Mouse (Mus musculus) kidney, postnatal 10 days (tissue): ENCODE measurements at regions not wholly inside any gene's neighbourhood (a gene's known extent, or its start where the extent isn't known, plus 50 kb on each side); places are given as distances from the start of the nearest gene placed in this dataset.
"Not testable (repeated sequence)": the region's sequence is repeated elsewhere in the genome, so short reads cannot be mapped to it uniquely, and the experiment has no call there.

ENCODE experiments used
- DNase-seq: peaks from one replicate; pipeline ENCODE4 v3.0.0; 2021; ENCODE audit warnings: mixed read lengths

DNA sequence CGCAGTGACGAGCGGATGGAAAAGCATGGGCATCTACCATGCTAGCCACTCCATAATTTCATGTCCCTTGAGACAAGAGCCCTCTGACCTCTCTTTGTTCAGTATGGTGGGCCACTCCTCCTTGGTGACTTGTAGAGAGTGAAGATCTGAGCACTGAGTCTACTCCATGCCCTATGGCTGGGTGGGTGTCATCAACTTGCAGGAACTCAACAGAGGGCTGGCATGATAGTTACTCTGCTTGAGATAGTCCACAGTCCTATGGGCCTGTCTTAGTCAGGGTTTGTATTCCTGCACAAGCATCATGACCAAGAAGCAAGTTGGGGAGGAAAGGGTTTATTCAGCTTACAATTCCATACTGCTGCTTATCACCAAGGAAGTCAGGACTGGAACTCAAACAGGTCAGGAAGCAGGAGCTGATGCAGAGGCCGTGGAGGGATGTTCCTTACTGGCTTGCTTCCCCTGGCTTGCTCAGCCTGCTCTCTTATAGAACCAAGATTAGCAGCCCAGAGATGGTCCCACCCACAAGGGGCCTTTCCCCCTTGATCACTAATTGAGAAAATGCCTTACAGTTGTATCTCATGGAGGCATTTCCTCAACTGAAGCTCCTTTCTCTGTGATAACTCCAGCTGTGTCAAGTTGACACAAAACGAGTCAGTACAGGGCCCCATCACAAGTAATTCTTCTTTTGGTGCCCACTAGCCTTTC, 52.6 kb upstream of the Cdyl start:
- not testable (repeated sequence) for DNase-seq

DNA sequence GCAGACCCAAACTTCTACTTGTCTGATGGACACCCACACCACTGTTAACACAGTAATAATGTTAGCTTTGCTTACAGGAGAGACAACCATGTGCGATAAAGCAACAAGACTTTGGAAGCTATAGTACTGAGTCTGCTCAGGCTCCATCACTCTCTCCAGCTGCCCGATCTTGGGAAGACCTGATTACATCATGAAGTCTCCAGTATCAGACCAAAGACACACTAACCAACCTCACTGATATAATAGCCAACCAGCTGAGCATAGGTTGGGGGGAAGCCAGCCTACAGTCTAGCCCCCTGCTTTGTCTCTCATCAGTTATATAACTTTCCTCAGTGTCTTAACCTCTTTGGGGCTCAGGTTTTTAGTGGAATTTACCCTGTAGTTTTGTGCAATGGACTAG, 51.9 kb upstream of the Cdyl start:
- DNase-seq = no peak
